Mouse (Mus musculus) layer of hippocampus, adult 11-12 months (tissue): ENCODE measurements around the gene Tbl2.

ENCODE experiments used
- DNase-seq: peaks from one replicate; pipeline ENCODE4 v3.0.0; 2022; ENCODE audit warnings: low spot score

Gene Tbl2

GRCm38 (mm10) chr5:135186621-135187348 is 37.3 kb downstream of the Tbl2 start, which contains the start of gene Baz1b:
TSS of gene Baz1b (plus strand) at chr5:135187264.
- DNase-seq, result peak; percentile 99

- DNase-seq, result no peak
Measured at GRCm38 (mm10) chr5:135187349-135188213, 38.1 kb downstream of the Tbl2 start.

DNA sequence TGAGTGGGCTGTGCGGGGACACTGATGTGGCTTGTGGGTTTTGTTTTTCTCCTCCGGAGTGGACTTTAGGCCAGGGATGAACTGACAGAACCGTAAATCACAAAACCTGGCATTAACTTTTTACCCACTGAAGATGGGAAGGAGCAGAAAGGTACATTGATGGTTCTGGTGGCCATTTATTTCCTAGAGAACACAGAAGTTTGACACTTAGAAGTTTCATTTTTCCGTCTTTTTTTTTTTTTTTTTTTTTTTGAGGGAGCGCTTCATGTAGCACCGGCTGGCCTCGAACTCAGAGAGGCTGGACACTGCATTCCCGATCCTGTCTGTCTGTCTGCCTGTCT is 38.7 kb downstream of the Tbl2 start:
- DNase-seq, result no peak

- no peak for DNase-seq
Measured at GRCm38 (mm10) chr5:135189281-135190022, 40.0 kb downstream of the Tbl2 start.

DNA sequence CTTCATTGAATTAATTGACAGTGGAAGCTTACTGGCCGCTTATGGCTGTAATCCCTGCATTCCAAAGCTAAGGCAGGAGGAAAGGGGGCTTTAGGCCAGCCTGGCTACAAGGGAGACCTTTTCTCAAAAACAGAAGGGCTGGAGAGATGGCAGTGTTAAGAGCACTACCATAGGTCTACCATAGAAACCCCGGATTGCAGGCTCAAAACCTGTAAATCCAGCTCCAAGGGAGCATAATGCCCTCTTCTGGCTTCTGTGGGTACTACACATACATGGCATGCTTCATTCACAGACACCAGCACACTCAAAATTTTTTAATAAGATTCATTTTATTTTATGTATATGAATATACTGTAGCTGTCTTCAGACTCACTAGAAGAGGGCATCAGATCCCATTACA is 42.2 kb downstream of the Tbl2 start:
- peak; percentile 81 for DNase-seq

GRCm38 (mm10) chr5:135192431-135192830 is 43.0 kb downstream of the Tbl2 start:
- DNase-seq, result no peak

GRCm38 (mm10) chr5:135196367-135196766 is 46.9 kb downstream of the Tbl2 start:
- DNase-seq, result no peak

DNA sequence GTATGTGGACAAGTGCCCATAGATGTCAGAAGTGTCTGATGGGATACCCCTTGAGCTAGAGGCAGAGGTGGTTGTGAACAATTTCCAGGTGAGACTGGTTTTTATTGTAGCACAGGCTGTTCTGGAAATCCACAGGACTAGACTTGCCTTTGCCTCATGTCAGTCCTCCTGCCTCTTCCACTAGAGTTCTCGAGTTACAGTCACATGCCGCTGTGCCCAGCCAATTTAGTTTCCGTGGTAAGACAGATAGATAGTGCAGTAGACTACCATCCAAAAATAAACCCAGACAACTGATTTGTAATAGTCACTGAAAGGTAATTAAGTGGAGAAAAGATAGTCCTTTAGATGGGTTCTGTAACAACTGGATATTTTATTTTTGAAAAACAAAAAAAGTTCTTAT is 53.3 kb downstream of the Tbl2 start:
- no peak for DNase-seq

DNA sequence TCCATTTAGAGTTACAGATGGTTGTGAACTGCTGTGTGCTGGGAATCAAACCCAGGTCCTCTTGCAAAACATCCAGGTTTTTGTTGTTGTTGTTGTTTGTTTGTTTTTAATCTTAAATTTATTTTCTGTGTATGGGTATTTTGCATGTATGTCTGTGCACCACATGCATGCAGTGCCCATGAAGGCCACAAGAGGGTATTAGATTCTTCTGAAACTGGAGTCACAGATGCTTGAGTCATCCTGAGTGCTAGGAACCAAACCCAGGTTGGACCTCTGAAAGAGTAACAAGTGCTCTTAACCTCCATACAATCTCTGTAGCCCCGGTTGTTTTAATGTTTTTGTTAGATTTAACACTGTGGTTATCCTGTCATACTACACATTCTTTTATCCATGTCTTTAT is 58.7 kb downstream of the Tbl2 start:
- DNase-seq, result no peak
